Mouse (Mus musculus): ENCODE data around the gene Rnpep.

DNA sequence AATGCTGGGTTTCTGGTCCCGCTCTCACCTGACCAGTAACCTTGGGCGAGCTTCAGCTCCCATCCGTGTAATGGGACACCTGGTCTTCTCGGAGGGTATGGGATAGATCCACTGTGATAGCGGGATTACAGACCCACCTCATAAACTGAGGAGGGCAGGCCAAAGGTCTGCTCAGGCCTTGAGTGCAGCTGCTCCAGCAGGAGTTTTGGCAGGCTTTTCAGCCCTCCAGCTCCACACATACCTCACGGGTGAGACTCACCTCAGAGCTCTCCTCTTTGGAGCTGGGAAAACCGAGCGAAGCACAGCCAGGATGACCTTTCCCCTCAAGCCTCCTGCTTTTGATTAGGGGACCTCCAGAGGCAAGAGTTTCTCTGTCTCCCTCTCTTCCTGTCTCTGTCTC lies 32.5 kb downstream of the Rnpep start:
- TF ChIP-seq POLR2A (IDR thresholded peaks at IDR 0.05; ENCODE audit: control insufficient read depth, low read depth, low read length) (no peak), CTCF (IDR thresholded peaks at IDR 0.05; ENCODE audit: control insufficient read depth, insufficient read depth, insufficient replicate concordance, low read depth, low read length) (no peak)

All from testis, adult 2 months (tissue).